Comparison of ENCODE assay signal across 8 mouse cellular contexts in the genomic region with DNA sequence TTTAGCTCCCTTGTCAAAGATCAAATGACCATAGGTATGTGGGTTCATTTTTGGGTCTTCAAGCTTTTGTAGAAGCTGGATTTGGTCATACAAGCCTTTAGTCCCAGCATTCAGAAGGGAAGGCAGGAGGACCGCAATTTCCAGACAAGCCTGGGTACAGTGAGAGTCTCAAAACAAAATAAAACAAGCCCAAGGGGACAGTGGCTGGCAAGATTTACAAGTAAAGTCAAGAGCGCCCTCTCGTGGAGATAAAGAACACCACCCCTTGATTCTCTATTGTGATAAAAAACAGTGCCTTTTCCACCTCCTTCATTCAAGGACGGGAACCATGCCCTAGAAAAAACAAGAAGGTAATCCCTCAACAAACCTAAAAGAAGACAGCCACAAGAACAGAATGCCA. TPM values are rescaled to one million over a fixed set of nuclear protein-coding genes. Genes with fewer than 3 reads are reported as not detected.
A peak's percentile ranks its signal among the peaks of the same experiment; 100 is the strongest.
DNase-seq lines count a peak whose midpoint lies in the region; ATAC-seq lines count a peak whose summit lies in the region.

No protein-coding gene starts in this region.

- no peak overlapping the region for H3K4me3 ChIP-seq in heart, embryonic 11.5 days (ENCODE audit: low read depth, low read length)

- no peak overlapping the region for H3K9ac ChIP-seq in heart, embryonic 11.5 days (ENCODE audit: low read depth, low read length)

- no peak overlapping the region for H3K4me2 ChIP-seq in heart, embryonic 11.5 days

- H3K27me3 ChIP-seq in heart, embryonic 11.5 days (ENCODE audit: control insufficient read depth, insufficient read depth, low read length): peaks cover 3% of the 10 kb centered on the region; the same call in 1 of the 2 replicates

- peak; percentile 72 for DNase-seq in heart, adult 8-10 months (ENCODE audit: low spot score)
- DNase-seq in urinary bladder, postnatal 14 days (ENCODE audit: low spot score): peak; percentile 65
- DNase-seq in urinary bladder, postnatal 10 days (ENCODE audit: low spot score): no peak
- peak; percentile 57 for DNase-seq in c-Kit-positive CD71-negative TER-119-negative erythroid progenitor cells, embryonic 14.5 days (ENCODE audit: low read depth)
- DNase-seq in testis, postnatal 14 days (ENCODE audit: low spot score): no peak

- H3K27ac ChIP-seq in heart, embryonic 11.5 days (ENCODE audit: low read depth, low read length): no peak overlapping the region

- no peaks in the 10 kb centered on the region for H3K36me3 ChIP-seq in heart, embryonic 11.5 days (ENCODE audit: control insufficient read depth, insufficient read depth, low read length)

- H3K9me3 ChIP-seq in heart, embryonic 11.5 days (replicated peaks; ENCODE audit: control insufficient read depth, low read length): no peaks in the 10 kb centered on the region

- 11% methylated on average over 4 of the region's 4 CpGs for WGBS in heart, embryonic 11.5 days (ENCODE audit: insufficient replicate concordance)

- no peak for ATAC-seq in heart, embryonic 11.5 days (replicated peaks; ENCODE audit: insufficient number of reproducible peaks, low FRiP score, low TSS enrichment)
- ATAC-seq in inflammation-experienced regulatory T-cells, adult 6 months: peak; percentile 63
- ATAC-seq in megakaryocyte-erythroid progenitor cell, adult 5-6 weeks (replicated peaks; ENCODE audit: low FRiP score, low TSS enrichment, poor library complexity, severe bottlenecking): peak; percentile 74; the same call in 1 of the 2 replicates

- H3K4me1 ChIP-seq in heart, embryonic 11.5 days (ENCODE audit: control insufficient read depth, insufficient read depth, low read length): no peaks in the 10 kb centered on the region

RNA-seq across cellular contexts. Expression of gene Ch25h, which starts 8.6 kb away (rescaled TPM):
- under 1 TPM in 3 of 4 experiments, not detected in 1; 0.44 to 0.69 (median 0.44) TPM for total RNA-seq in heart, adult 8-10 months (2022)
- 1.8 and 3.7 TPM in 2 replicates for polyA plus RNA-seq in heart, embryonic 11.5 days (2014; fragmentation: Nextera tagmentation; extraction: Ambion mirVana)
- under 1 TPM in 1 of 3 experiments, not detected in 2; 0.26 TPM for polyA plus RNA-seq in inflammation-experienced regulatory T-cells, adult 6 months (2017; shearing (Covaris generic))
- not detected in 2 replicates for total RNA-seq in megakaryocyte-erythroid progenitor cell, adult 5-6 weeks (2014; fragmentation: Nextera tagmentation)
- not detected in 2 replicates for total RNA-seq in megakaryocyte-erythroid progenitor cell, adult 5-6 weeks (2017)

RNA-seq across cellular contexts. Expression of gene Lipa, which starts 43.7 kb away (rescaled TPM):
- total RNA-seq in heart, adult 8-10 months (2022): 10 to 100 TPM; 22.6 to 27.5 (median 24.7) TPM
- 36.2 and 41.2 TPM in 2 replicates for polyA plus RNA-seq in heart, embryonic 11.5 days (2014; fragmentation: Nextera tagmentation; extraction: Ambion mirVana)
- polyA plus RNA-seq in inflammation-experienced regulatory T-cells, adult 6 months (2017; shearing (Covaris generic)): 10 to 100 TPM; 64.4 to 96.0 (median 93.8) TPM
- total RNA-seq in megakaryocyte-erythroid progenitor cell, adult 5-6 weeks (2014; fragmentation: Nextera tagmentation): 31.6 and 38.3 TPM in 2 replicates
- 26.1 and 28.3 TPM in 2 replicates for total RNA-seq in megakaryocyte-erythroid progenitor cell, adult 5-6 weeks (2017)

Comparison
In these comparisons a context has a peak if more than half of its experiments do, and no peak if none do; other contexts are left out.
1. DNase-seq: peak in heart, adult 8-10 months (single experiment), urinary bladder, postnatal 14 days (single experiment) and c-Kit-positive CD71-negative TER-119-negative erythroid progenitor cells, embryonic 14.5 days (single experiment); none in urinary bladder, postnatal 10 days (single experiment) and testis, postnatal 14 days (single experiment).